Mouse (Mus musculus) gastrocnemius, postnatal 10 days (tissue): ENCODE data around the gene Fat2. TPM values are rescaled to one million over a fixed set of nuclear protein-coding genes. Genes with fewer than 3 reads are reported as not detected.
A peak's percentile ranks its signal among the peaks of the same experiment; 100 is the strongest.

Experiments used
- DNase-seq: peaks from one replicate; pipeline ENCODE4 v3.0.0; 2021; ENCODE audit warnings: mixed read lengths
- total RNA-seq, 2 experiments: library from RNA; stranded (reverse); gene quantifications; 2 replicates each; pipeline ENCODE4 v1.2.3; 2021

Fat2 gene
- total RNA-seq, 2 experiments from 2014 or later: 0.14 to 0.26 TPM

DNA sequence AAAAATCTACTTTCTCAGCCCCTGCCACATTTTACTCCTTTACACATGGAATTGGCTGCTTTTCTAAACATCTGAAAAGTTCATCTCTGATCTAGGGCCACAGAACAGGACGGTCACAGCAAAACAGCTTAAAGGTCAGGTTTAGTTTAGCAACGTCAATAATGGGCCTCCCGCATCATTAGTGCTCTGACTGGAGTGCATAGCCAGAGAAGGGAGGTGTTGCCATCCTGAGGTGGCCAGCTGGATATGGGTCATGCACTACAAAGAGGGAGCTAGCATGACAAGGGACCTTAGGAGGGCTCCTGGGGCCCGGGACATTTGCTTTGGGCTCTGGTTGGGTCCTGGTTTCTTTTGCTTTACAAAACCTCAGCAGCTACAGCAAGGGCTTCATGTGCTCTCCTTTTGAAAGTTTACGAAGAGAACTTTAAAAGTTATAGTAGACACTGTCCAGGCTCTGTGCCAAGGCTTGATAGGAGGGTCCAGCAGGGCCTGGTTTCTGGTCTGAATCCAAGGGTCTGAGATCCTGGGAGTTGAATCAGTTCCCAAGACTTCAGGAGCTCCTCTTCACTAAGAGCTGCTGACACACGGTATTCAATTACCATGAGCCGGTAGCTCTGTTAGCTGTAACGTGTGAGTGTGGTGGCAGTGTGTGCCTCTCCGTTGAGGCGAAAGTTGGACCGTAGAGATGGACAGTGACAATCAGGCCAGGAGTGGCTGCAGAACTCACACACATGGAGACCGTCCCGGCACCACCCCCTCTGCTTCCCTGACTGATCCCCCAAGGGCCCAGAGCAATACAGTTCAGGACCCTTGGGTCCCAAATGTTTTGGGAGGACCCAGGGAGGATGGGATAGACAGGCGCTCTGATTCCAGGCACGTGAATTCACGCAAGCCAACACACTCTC is 6.2 kb downstream of the Fat2 start:
- DNase-seq: no peak

DNA sequence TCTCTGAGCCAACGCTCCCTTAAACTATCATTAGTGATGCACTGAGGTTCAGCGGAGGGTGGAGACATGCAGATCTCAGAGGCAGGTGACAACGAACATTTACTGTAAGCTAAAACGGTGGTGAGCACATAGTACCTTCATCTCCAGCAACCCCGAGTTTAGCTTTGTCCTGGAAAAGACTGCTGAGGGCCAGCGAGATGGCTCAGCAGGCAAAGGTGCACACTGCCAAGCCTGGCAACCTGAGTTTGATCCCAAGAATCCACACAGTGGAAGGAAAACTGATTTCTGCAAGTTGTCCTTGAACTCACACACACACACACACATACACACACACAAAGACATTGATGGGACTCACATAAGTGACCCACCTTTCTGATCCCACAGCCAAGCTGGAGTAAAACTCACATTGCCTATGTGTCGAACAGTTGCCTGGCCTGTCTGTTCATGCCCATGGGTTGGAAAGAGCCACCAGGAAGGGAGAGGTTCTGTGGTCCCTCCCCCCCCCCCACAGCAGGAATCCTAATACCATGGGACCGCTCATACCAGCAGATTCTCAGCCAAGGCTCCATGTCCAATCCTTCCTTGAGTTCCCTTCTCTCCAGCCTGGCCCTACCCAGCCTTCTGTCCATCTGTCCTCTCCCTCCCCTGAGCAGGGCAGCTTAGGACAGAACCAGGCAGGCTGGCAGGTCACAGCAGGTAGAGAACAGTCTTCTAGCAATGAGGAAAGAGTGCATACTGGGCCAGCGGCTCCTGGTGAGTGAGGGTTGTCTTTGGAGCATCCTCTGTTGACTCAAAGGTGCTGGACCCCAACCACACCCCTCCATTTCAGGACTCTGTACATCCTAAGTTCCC is 8.6 kb downstream of the Fat2 start:
- DNase-seq: no peak

DNA sequence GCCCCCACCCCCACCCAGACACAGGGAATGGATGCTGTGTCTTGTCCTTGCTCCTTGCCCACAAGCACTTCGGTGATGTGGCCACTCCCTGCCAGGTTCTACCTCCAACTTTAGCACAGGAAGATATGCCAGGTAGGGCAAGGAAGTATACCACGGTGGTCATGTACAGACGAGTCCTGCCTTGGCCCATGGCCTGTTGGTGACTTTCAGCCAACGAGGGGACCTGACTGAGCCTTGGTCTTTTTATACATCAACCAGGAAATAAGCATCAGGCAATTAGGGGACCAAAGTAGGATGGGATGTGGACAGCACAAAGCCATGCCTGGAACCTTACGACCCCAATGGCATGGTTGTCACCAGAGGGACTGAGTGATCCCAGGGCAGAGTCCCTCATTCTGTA is 9.3 kb downstream of the Fat2 start:
- DNase-seq: no peak

DNA sequence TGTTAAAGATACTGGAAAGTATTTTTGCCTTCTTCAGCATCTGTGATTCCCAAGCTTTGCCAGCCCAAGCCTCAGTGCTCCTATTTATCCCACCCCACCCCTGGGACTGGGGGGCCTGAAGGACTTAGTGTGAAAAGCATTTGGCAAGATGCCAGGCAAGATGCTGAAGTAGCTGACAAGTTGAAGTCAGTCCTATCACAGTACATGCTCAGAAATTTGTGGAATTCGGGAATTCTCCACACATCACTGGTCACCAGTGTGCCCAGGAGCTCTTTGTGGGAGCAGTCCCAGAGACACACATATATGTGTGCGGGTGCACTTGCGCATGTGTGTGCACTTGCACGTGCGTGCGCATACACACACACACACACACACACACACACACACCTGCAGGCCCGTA is 10.2 kb downstream of the Fat2 start:
- DNase-seq: no peak

DNA sequence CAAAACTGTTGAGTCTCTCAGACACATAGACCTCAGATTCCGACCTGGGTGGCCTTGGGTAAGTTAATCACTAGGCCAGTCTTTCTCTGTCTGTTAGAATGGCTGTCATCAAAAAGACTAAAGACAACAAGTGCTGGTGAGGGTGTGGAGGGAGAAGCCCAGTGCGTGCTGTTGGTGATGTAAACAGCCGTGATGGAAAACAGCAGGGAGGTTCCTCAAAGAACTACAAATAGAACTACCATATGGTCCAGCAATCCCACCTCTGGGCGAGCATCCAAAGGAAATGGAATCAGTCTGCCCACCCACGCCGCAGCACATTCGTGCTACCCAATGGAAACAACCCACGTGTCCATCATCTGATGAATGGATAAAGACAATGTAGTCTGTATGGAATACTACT is 12.5 kb downstream of the Fat2 start:
- no peak for DNase-seq

DNA sequence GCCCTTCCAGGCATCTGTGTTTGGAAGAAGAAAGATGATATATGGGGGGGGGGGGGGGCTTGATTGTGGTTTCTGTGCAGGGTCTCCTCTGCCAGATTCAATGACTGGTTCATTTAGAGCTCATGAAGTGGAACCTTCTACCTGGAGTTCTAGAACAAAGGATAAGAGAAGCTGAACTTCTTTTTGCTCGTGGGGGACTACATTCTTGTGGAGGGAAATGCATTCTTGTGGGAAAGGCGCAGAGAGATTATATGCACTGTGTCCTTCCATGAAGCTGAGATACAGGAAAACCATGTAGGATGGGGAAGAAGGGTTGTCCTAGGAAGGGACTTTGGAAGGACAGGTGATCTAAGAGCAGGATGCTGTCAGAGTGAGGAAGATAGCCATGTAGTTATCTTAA is 15.4 kb downstream of the Fat2 start:
- DNase-seq: no peak

DNA sequence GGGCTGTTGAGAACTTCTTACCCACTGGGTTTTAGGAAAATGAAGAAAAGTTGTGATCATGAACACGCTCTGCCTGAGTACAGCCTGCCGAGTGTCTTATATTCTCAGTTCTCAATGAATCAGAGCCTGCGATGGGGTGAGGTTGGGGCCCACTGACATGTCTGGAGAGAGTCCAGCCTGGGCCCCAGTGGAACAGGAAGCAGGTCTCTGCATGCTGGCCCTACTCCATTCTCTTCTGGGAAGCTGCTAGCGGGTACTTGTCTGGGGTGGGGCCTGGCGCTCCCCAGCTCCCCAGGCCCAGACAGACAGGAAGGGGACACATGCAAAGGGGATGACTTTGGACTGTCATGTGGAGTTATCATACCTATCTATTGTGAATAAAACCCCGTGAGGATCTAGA is 20.4 kb downstream of the Fat2 start:
- no peak for DNase-seq

DNA sequence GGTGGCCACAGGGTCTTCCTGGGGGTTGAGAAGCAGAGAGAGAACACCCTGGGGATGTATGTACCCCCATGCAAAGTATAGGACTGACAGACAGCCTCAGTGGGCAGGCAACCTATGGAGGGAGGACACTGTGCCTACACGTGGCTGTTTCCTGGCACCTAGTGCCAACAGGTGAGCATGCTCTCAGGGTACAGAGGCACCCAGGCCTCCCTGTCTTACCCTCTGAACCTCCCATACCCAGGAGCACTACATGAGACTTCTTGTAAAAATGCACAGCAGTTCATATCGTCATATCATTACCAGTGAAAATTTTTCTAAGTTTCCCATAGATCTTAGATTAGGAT is 21.7 kb downstream of the Fat2 start:
- DNase-seq: no peak

DNA sequence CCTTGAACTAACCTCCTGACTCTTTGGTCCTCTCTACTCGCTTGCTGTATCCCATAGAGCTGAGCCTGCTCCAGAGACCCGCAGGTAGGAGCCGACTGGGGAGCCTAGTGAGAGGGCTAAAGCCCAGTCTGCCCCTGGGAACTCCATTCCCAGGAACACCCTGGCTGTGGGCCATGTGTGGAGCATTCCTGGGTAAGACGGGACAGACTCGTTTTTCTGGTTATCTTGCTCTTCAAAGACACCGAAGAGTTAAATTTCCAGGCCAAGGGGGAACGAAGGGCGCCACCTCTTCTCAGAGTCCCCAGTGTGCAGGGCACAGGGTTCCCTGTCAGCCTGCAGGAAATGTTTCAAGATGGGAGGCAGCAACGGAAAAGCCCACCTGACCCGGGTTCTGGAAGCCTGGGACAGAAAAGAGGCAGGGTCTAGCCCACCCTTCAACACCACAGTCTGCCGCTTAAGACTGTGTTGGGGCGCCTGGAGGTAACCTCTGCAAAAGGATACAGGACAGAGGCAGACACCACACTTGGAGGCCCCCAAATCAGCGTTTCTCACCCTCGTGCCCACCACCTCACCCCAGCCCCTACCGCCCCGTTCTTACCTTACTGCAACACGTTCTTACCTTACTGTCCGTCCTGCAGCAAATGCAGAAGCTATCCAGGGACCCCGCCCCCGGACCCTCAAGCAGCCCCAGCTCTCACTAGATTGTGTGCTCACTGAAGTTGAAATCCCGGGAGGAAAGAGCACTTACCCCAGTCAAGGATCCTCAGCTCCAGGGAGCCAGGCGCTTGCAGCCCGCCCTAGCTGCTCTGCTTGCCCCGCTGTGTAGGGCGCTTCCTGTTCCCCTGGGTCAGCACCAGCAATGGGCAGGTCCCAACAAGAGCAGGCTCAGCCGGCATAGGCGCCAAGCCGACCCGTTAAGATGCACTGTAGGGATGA is 22.3 kb downstream of the Fat2 start:
- DNase-seq: no peak

DNA sequence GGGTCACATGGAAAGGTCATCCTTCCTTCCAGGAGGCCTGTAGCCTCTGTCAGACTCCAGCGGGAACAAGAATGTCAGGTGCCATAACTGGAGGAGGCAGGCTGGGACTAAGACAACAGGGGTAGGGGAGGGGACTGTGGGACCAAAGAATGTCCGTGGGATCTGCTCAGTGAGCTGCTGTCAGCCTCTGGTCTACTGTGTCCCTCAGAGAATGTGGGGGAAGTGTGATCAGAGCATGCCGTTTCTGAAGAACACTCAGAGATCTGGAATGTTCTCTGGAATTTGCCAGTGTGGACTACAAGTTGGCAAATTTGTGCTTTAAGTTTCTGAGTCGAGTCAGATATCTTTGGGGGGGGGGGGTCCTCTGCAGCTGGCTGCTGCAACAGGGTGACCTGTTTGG is 34.0 kb downstream of the Fat2 start:
- DNase-seq: no peak

DNA sequence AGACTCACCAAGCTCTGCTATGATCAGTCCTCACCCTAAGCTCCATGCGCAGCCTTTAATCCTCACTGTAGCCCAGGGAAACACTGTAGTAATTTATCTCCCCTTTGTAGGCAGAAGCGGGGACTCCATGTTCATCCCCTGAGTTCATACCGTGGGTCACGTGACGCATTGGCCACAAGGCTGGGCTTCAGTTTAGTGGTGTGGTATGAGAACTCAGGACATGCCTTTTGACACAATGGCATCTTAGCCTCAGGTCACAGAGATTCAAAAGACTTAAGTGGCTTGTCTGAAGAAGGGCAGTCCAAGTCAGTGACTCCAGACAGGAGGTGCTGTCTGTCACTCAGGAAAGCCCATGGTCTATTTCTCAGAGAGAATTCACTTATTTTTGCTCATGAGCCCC is 43.2 kb downstream of the Fat2 start:
- no peak for DNase-seq

DNA sequence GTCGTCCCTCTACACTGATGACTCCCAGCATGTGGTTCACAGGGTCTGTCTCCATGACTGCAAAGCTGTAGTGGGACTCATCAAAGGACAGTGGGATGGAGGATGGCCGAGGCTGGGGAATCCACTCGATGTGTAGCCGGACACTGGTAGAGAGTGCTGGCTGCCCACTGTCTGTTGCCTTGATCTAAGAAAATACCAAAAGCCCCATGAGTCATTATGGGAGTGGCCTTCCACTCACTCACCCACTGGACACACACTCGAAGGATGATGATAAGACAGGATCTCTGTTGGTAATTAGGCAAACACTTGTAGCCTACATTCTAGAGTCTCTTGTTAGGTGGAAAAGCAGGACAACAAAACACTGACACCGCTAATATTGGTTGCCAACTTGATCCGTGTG is 44.5 kb downstream of the Fat2 start:
- DNase-seq: no peak

DNA sequence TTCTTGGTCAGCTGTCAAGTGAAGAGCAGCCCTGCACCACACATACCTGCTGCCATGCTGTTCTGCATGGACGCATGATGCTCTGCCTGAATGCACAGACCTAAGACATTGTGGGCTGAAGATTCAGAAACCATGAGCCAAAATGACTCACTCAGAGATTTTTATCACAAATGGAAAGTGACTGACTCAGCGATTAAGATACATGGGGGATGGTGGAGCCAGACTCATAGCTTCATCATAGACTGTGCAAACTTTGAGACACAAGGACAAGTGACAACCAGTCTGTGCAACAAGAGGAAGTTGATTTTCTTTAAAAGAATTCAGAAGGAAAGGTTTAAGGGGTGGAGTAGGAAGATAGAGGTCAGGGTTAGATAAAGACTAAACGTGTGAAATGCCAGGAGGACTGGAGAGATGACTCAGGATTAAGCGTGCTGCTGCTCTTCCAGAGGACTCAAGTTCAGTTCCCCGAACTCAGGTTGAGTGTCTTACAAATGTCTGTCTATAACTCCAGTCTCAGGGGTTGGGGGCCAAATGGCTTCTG is 46.4 kb downstream of the Fat2 start:
- no peak for DNase-seq

DNA sequence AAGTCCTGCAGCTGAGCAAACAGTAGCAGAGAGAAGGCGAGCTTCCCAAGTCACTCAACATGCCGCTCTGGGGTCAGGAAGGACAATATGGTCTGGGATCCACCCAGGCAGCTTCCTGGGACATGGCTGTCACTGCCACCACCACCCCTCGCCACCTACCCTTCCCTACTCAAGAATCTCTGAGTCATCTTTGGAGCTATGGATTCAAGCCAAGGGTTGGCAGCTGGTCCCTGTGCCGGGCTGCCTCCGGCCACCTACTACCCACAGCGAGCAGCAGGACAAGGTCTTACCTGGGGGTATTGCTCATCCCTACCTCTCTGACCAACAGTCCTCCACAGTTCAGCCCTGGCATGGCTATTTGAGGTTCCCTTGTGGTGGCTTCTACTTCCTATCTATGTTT is 61.6 kb downstream of the Fat2 start:
- peak; percentile 32 for DNase-seq

DNA sequence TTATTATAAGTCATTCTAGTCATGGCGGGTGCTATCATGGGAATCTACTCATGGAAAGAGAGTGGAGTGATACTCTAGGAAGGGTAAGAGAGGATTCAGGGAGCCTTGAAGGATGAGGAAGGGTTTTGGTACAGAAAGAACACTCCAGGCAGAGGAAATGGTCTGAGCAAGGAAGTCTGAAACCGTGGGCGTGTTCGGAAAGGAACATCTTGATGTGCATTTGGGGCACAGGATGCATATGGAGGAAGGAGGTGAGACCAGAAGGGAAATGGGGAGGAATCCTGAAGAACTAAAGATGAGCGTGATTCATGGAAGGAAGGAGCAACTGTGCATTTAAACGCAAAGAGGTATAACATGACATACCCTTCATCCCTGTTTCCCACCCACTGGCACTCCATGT is 67.8 kb downstream of the Fat2 start:
- no peak for DNase-seq

DNA sequence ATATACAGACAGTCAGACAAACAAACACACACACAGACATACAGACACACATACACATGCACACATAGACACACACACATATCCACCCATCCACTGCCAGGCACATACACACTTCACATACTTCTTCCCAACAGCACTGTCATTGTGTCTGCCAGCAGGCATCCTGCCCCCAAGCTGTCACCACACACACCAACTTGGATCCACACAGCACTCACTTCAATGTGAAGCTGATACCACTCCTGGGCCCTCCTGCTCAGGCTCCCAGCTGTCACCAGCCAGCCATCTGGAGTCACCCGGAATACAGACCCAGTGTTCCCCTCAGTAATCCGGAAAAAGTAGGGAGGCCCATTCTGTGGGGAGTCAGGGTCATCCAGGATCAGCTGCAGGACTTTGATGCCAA is 70.7 kb downstream of the Fat2 start:
- DNase-seq: no peak

DNA sequence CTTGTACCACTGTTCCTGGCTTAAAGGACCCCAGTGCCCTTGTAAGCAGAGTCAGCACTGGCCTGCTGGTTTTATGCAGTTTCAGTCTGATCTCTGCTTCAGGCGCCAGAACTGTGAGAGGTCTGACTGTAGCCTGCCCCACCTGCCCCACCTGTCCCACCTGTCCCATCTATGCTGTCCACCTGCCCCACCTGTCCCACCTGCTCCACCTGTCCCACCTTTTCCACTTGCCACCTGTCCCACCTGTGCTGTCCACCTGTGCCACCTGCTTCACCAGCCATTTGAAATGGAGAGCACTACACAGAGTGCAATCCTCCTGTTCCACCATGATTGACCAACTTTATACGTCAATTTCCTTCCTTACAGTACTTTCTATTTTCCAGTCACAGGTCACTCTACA is 72.0 kb downstream of the Fat2 start:
- DNase-seq: no peak

DNA sequence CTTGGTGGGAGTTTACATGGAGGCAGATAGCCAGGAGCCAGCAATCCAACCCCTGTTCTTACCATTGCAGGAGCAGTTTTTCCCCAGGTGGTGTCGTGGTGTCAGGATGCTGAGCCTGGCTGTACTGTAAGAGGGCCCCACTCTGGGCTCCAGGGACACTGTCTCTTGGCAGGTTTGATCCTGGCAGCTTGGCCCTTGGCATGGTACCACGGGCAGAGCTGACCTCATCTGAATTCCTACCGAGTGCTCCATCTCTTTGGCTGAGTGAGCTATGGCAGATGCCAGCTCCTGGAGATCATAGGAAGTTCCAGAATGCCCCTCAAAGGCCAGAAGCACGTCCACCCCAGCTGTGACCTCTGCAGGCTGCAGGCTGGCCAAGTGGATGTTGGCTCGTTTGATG is 74.4 kb downstream of the Fat2 start:
- peak; percentile 78 for DNase-seq

DNA sequence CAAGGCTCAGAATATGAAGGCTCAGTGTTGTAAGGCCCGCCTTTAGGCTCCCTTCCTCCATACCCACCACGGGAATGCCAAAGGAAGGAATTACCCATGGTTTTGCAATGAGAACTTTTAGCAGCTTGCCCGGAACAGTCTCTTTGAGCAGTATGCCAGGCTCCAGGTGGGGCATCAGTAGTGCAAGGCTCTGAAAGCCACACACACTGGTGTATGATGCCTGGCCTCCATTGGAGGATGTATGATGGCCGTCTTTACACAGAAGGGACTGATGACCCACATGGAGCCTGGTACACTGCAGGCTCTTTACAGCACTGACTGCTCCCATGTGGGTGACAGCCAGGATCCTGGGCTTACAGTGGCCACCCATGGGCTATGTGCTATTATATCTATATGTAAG is 75.3 kb downstream of the Fat2 start:
- DNase-seq: no peak

DNA sequence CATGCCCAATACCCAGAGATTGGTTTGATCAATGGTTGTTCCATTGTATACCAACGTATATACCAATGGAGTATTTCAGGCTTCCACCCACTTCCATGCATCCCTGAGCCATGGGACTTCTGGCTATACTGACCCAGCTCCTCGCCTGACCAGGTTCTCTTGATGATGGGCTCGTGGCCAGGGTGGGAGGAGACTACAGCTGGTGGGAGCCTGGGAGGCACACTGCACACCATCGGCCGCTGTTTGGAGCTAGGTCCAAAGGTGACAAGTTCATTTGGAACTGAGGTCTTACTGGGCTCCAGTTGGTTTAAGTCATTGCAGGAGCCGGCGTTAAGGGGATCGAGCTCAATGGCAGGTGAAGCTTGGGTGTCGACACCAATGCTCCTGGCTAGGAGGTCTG is 83.0 kb downstream of the Fat2 start:
- no peak for DNase-seq

DNA sequence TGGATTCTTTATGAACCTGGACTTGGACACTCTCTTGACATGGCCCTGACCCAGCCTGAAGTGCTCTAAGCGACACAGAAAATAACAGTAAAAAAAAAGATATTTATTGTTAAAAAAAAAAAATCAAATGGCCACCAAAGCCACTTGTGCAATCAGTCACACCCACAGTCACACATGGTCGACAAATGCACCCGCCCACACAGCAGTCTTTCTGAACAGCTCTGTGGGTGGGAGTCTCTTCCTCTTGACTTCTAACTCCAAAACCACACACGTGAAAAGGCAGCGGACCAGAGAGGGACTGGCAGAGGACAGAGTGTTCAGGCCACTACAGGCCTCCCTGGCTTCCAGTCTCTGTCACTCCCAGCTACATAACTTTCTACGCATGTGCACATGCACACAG is 85.8 kb downstream of the Fat2 start:
- no peak for DNase-seq

DNA sequence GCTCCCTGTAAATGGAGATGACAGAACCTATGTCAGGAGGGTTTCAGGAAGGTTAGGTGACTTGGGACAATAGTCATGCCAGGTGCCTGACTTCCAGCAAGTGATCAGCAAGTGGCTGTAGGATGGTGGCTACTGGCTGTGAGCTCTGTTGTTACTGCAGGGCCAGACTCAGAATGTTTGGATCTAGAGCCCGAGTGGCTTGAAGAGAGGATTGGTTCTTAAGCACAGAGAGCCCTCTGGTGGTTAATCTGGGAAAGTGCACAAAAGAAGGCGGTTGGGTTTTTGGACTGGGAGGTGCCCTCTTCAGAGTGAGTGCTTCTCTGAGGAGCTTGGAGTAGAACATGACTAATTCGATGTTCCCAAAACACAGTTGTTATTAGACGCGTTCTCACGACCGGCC is 95.8 kb downstream of the Fat2 start:
- peak; percentile 51 for DNase-seq
